Mouse (Mus musculus) CD4-positive, CD25-positive, alpha-beta regulatory T cell, adult 2 months (primary cell): ENCODE data around the gene Tnxb.

Source experiments
- DNase-seq: peaks from one replicate; pipeline ENCODE4 v3.0.0-alpha.2; 2012; ENCODE audit warnings: low read depth, low spot score

Tnxb gene

GRCm38 (mm10) chr17:34659181-34659896 lies 11.0 kb upstream of the Tnxb start:
- DNase-seq: no peak

- no peak for DNase-seq
Measured at GRCm38 (mm10) chr17:34659897-34660214, 10.5 kb upstream of the Tnxb start.

GRCm38 (mm10) chr17:34660259-34660820 lies 10.0 kb upstream of the Tnxb start:
- no peak for DNase-seq

GRCm38 (mm10) chr17:34661121-34661591 lies 9.2 kb upstream of the Tnxb start:
- DNase-seq: no peak

GRCm38 (mm10) chr17:34662468-34662867 lies 7.9 kb upstream of the Tnxb start:
- DNase-seq: no peak

GRCm38 (mm10) chr17:34662978-34663377 lies 7.4 kb upstream of the Tnxb start:
- no peak for DNase-seq

GRCm38 (mm10) chr17:34663558-34663957 lies 6.8 kb upstream of the Tnxb start:
- no peak for DNase-seq

GRCm38 (mm10) chr17:34664472-34664871 lies 5.9 kb upstream of the Tnxb start:
- DNase-seq: no peak

- DNase-seq: no peak
Measured at GRCm38 (mm10) chr17:34671151-34672066, 1.1 kb downstream of the Tnxb start.

GRCm38 (mm10) chr17:34672246-34672792 lies 2.0 kb downstream of the Tnxb start:
- no peak for DNase-seq

- no peak for DNase-seq
Measured at GRCm38 (mm10) chr17:34673139-34673538, 2.8 kb downstream of the Tnxb start.

- no peak for DNase-seq
Measured at GRCm38 (mm10) chr17:34674524-34675204, 4.3 kb downstream of the Tnxb start.

GRCm38 (mm10) chr17:34675205-34676092 lies 5.1 kb downstream of the Tnxb start:
- DNase-seq: no peak

GRCm38 (mm10) chr17:34676093-34676460 lies 5.7 kb downstream of the Tnxb start:
- DNase-seq: no peak

GRCm38 (mm10) chr17:34676671-34677070 lies 6.3 kb downstream of the Tnxb start:
- DNase-seq: no peak

GRCm38 (mm10) chr17:34680191-34680590 lies 9.9 kb downstream of the Tnxb start:
- no peak for DNase-seq

GRCm38 (mm10) chr17:34680621-34681020 lies 10.3 kb downstream of the Tnxb start:
- no peak for DNase-seq

GRCm38 (mm10) chr17:34681132-34681571 lies 10.8 kb downstream of the Tnxb start:
- DNase-seq: peak; percentile 22

- no peak for DNase-seq
Measured at GRCm38 (mm10) chr17:34681881-34682536, 11.7 kb downstream of the Tnxb start.

- DNase-seq: no peak
Measured at GRCm38 (mm10) chr17:34683179-34683578, 12.8 kb downstream of the Tnxb start.
